15 mouse cellular contexts compared by ENCODE assay signal in the genomic region with DNA sequence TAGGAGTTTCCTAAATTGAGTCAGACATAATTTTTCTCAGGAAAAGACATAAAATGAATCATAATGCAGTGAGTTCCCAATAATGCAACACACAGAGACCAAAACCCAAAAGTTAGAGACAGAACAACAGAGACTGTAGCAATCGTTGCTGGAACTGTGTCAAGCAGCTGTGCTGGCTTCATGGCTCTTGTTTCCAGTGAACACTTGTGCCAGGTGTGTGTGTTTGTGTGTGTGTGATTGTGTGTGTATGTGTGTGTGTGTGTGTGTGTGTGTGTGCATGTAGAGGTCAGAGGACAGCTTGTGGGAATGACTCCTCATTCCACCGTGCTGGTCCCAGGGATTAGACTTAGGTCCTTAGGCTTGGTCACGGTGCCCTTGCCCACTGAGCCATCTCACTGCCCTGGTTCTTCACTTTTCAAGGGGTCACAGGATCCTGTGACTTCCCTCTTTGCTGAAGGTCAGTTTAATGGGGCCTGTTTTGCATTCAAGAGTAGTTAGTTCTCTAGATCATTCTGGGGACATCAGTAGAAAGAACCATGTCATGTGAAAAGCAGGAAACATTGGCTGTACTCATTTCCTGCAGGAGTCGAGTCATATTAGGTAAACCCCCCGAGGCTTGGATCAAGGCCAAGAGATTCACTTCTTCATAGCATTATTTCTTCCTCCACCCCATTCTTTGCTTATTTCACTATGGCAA. TPM values are rescaled to one million over a fixed set of nuclear protein-coding genes. Genes with fewer than 3 reads are reported as not detected.
A peak's percentile ranks its signal among the peaks of the same experiment; 100 is the strongest.
DNase-seq lines count a peak whose midpoint lies in the region; TF ChIP-seq lines count a peak whose summit lies in the region.
"Had no signal": no experiment of that assay in that cellular context is flagged by ENCODE, and none has a peak within 500 bp of the region (broad histone marks: within the 10 kb centered on the region; RNA-seq: fewer than 3 reads in every experiment).

No protein-coding gene starts in this region.

- no peak overlapping the region for H3ac ChIP-seq in C2C12 (ENCODE audit: control insufficient read depth, insufficient read length, low read depth)

- no peak for TF ChIP-seq CTCF in C2C12 (IDR thresholded peaks at IDR 0.05; ENCODE audit: control insufficient read depth, insufficient read depth, insufficient read length)
- TF ChIP-seq CTCF in bone marrow macrophage, adult 2 months (IDR thresholded peaks at IDR 0.05; ENCODE audit: low read depth, low read length) = no peak

- H3K79me3 ChIP-seq in C2C12 (ENCODE audit: low read depth) = peaks cover 1% of the 10 kb centered on the region

- peak; percentile 12 to 18 for DNase-seq in kidney, postnatal 4 days
- DNase-seq in kidney, adult 18-20 months = no peak
- DNase-seq in layer of hippocampus, postnatal 10 days (ENCODE audit: low spot score in 2 of 2) = no peak
- no peak for DNase-seq in testis, postnatal 14 days (ENCODE audit: low spot score)
- no peak for DNase-seq in left cerebral cortex, adult 18-20 months (ENCODE audit: low spot score in 2 of 2)
- DNase-seq: cerebellum, adult 2 months; right cerebral cortex, postnatal 4 days had no signal

- no peaks in the 10 kb centered on the region for H3K36me3 ChIP-seq in C2C12 (ENCODE audit: control insufficient read depth, insufficient read depth)
- no peaks in the 10 kb centered on the region for H3K36me3 ChIP-seq in macrophage (ENCODE audit: inconsistent target)

- H3K27me3 ChIP-seq in C2C12 (ENCODE audit: control insufficient read depth, insufficient read depth, insufficient read length) = no peaks in the 10 kb centered on the region
- H3K27me3 ChIP-seq: forebrain, embryonic 13.5 days had no signal

- H3K79me2 ChIP-seq in C2C12 (ENCODE audit: control insufficient read depth, insufficient read depth) = peaks cover 19% of the 10 kb centered on the region
- H3K79me2 ChIP-seq in macrophage (ENCODE audit: inconsistent target) = no peaks in the 10 kb centered on the region

- H3K4me1 ChIP-seq in bone marrow macrophage, adult 2 months (ENCODE audit: control insufficient read depth, insufficient read depth, low read length) = peaks cover 33% of the 10 kb centered on the region
- H3K4me1 ChIP-seq: forebrain, embryonic 13.5 days had no signal

- H3K4me3 ChIP-seq in C2C12 (ENCODE audit: insufficient read depth, poor library complexity, severe bottlenecking) (no peak overlapping the region), macrophage (ENCODE audit: inconsistent target) (no peak overlapping the region)
- H3K4me3 ChIP-seq in bone marrow macrophage, adult 2 months (ENCODE audit: insufficient read depth, low read length) = 0 out of 2 replicates have a peak overlapping the region, but pooled peaks have one; percentile 0
- H3K4me3 ChIP-seq: forebrain, embryonic 13.5 days; megakaryocyte, embryonic 14.5 days had no signal

- no peak for TF ChIP-seq POLR2A in bone marrow macrophage, adult 2 months (IDR thresholded peaks at IDR 0.05; ENCODE audit: borderline replicate concordance, low read depth, low read length)

- 32% methylated on average over 5 of the region's 5 CpGs for WGBS in macrophage (ENCODE audit: missing documents)

- H3K27ac ChIP-seq in bone marrow macrophage, adult 2 months (ENCODE audit: insufficient read depth, low read depth, low read length) = peak overlapping the region; percentile 84
- H3K27ac ChIP-seq in macrophage = peak overlapping the region; percentile 74
- H3K27ac ChIP-seq: forebrain, embryonic 13.5 days had no signal

TF ChIP-seq in C2C12, 6 proteins besides CTCF, POLR2A, EP300 and RAD21:
- TF ChIP-seq FOSL1 (IDR thresholded peaks at IDR 0.05; ENCODE audit: insufficient read depth, low read length, poor library complexity, severe bottlenecking) (no peak), MYOD1 (IDR thresholded peaks at IDR 0.05; ENCODE audit: control insufficient read depth, insufficient read length, low read depth) (peak; percentile 32)

RNA-seq across cellular contexts. Expression of gene Clca2, which starts 6.0 kb away (rescaled TPM):
- polyA plus RNA-seq in C2C12 (2012; fragmentation: generic; extraction: Trizol) (0.27 TPM), macrophage (2018) (not detected in 3 replicates)
- polyA plus RNA-seq in bone marrow macrophage, adult 2 months (2012; ENCODE audit: insufficient read depth, insufficient read length, missing spikeins) = not detected in 2 replicates
- total RNA-seq in macrophage (2018; cell fraction: chromatin; rRNA removed) = under 1 TPM in 1 of 26 experiments, not detected in 25; 0.26 TPM
- total RNA-seq in macrophage (2018; cell fraction: cytosol; rRNA removed) = not detected
- total RNA-seq in macrophage (2018; cell fraction: nucleus; rRNA removed) = under 1 TPM in 1 of 26 experiments, not detected in 25; 0.12 TPM
- under 1 TPM in 1 of 2 experiments, not detected in 1; 0.21 TPM for total RNA-seq in layer of hippocampus, postnatal 10 days (2021)
- total RNA-seq in left cerebral cortex, adult 18-20 months (2021) = not detected
- total RNA-seq: ES-E14; liver, adult 2 months had no signal
- polyA plus RNA-seq: activated CD4-positive, CD25-positive, alpha-beta regulatory T cell, adult 4 months; cerebellum, adult 2 months; forebrain, embryonic 13.5 days; liver, adult 2 months had no signal

RNA-seq across cellular contexts. Expression of gene Odf2l, which starts 13.2 kb away (rescaled TPM):
- polyA plus RNA-seq in C2C12 (2012; fragmentation: generic; extraction: Trizol) (3.3 TPM), macrophage (2018) (9.3 to 9.6 TPM (median 9.3 TPM) in 3 replicates)
- 15.0 and 22.8 TPM in 2 replicates for polyA plus RNA-seq in bone marrow macrophage, adult 2 months (2012; ENCODE audit: insufficient read depth, insufficient read length, missing spikeins)
- 100 to 1,000 TPM in 20 of 26 experiments, 10 to 100 TPM in 6; 69.2 to 133 (median 105) TPM for total RNA-seq in macrophage (2018; cell fraction: chromatin; rRNA removed)
- 10 to 100 TPM in 16 of 26 experiments, 1 to 10 TPM in 10; 8.1 to 14.9 (median 10.8) TPM for total RNA-seq in macrophage (2018; cell fraction: cytosol; rRNA removed)
- total RNA-seq in macrophage (2018; cell fraction: nucleus; rRNA removed) = 10 to 100 TPM; 40.0 to 80.4 (median 60.6) TPM
- 10 to 100 TPM; 18.4 to 20.4 TPM for total RNA-seq in layer of hippocampus, postnatal 10 days (2021)
- 10 to 100 TPM; 17.7 to 27.3 TPM for total RNA-seq in left cerebral cortex, adult 18-20 months (2021)

Comparison
In these comparisons a context has a peak if more than half of its experiments do, and no peak if none do; other contexts are left out.
1. DNase-seq: peak in kidney, postnatal 4 days (2 of 2); none in kidney, adult 18-20 months (single experiment), layer of hippocampus, postnatal 10 days (0 of 2), testis, postnatal 14 days (single experiment) and left cerebral cortex, adult 18-20 months (0 of 2).